Mouse (Mus musculus) MEL (cell line): Measurements from ENCODE around the gene Gng12. TPM values are rescaled to one million over a fixed set of nuclear protein-coding genes. Genes with fewer than 3 reads are reported as not detected.
A peak's percentile ranks its signal among the peaks of the same experiment; 100 is the strongest.

ENCODE experiments used
- DNase-seq: peaks from one replicate; pipeline ENCODE4 v3.0.0; 2011; ENCODE audit warnings: low read depth, low spot score
- H3K27ac ChIP-seq: 2 replicates; pipeline ENCODE4 v1.5.1; 2012; ENCODE audit warnings: low read depth, mild to moderate bottlenecking, control low read depth, low read length, moderate library complexity; ENCODE audit not compliant: control insufficient read depth
- H3K27me3 ChIP-seq, 2 experiments: fragments of 150-350 bp in 1 of 2; sonication (generic) in 1 of 2; 2 replicates each; pipeline ENCODE4 v1.6.1; 2012; ENCODE audit warnings: low read length in 2 of 2, mild to moderate bottlenecking in 2 of 2, improper control_type of control experiment in 1 of 2, moderate library complexity in 1 of 2; ENCODE audit not compliant: insufficient read depth in 2 of 2, control insufficient read depth in 1 of 2
- H3K36me3 ChIP-seq, 2 experiments: 2 replicates each; pipeline ENCODE4 v1.6.1; 2012 to 2014; ENCODE audit warnings: low read length in 2 of 2, improper control_type of control experiment in 1 of 2, inconsistent platforms in 1 of 2, mild to moderate bottlenecking in 1 of 2; ENCODE audit not compliant: insufficient read depth in 2 of 2, control insufficient read depth in 1 of 2
- H3K4me1 ChIP-seq, 2 experiments: fragments of 150-350 bp in 1 of 2; sonication (generic) in 1 of 2; 2 replicates each; pipeline ENCODE4 v1.6.1; 2012; ENCODE audit warnings: low read length in 2 of 2, improper control_type of control experiment in 1 of 2, mild to moderate bottlenecking in 1 of 2; ENCODE audit not compliant: insufficient read depth in 2 of 2, control insufficient read depth in 1 of 2
- H3K4me3 ChIP-seq, 2 experiments: fragments of 150-350 bp in 1 of 2; sonication (generic) in 1 of 2; 2 replicates each; pipeline ENCODE4 v1.5.1; 2012; ENCODE audit warnings: low read depth in 2 of 2, low read length in 2 of 2, mild to moderate bottlenecking in 2 of 2, moderate library complexity in 2 of 2, control low read depth in 1 of 2, improper control_type of control experiment in 1 of 2; ENCODE audit not compliant: control insufficient read depth in 1 of 2, insufficient read depth in 1 of 2
- H3K79me2 ChIP-seq: 2 replicates; pipeline ENCODE4 v1.6.1; 2012; ENCODE audit warnings: mild to moderate bottlenecking, low read length, moderate library complexity; ENCODE audit not compliant: control insufficient read depth, poor library complexity, insufficient read depth
- H3K9ac ChIP-seq: 2 replicates; pipeline ENCODE4 v1.6.1; 2012; ENCODE audit warnings: low read depth, mild to moderate bottlenecking, control low read depth, low read length, moderate library complexity; ENCODE audit not compliant: control insufficient read depth, poor library complexity, severe bottlenecking
- H3K9me3 ChIP-seq: fragments of 150-350 bp; sonication (generic); replicated peaks from 2 replicates; pipeline ENCODE4 v1.6.1; 2012; ENCODE audit warnings: mild to moderate bottlenecking, low read length, improper control_type of control experiment, moderate library complexity; ENCODE audit not compliant: insufficient read depth
- BHLHE40 ChIP-seq: IDR thresholded peaks from 2 replicates; pipeline ENCODE4 v1.6.1; 2012; ENCODE audit warnings: low read depth, mild to moderate bottlenecking, inconsistent platforms, low read length, improper control_type of control experiment, borderline replicate concordance
- E2F4 ChIP-seq: IDR thresholded peaks from 2 replicates; pipeline ENCODE4 v1.6.1; 2011; ENCODE audit warnings: low read depth, low read length, improper control_type of control experiment, borderline replicate concordance
- ETS1 ChIP-seq: IDR thresholded peaks from 2 replicates; pipeline ENCODE4 v1.6.1; 2012; ENCODE audit warnings: low read depth, mild to moderate bottlenecking, inconsistent platforms, low read length, improper control_type of control experiment, moderate library complexity
- JUND ChIP-seq: IDR thresholded peaks from 2 replicates; pipeline ENCODE4 v1.6.1; 2011; ENCODE audit warnings: low read depth, mild to moderate bottlenecking, improper control_type of control experiment, low read length
- KAT2A ChIP-seq: conservative IDR thresholded peaks from 2 replicates; pipeline ENCODE4 v1.6.1; 2012; ENCODE audit warnings: low read depth, low read length, improper control_type of control experiment, inconsistent platforms
- MAFK ChIP-seq: IDR thresholded peaks from 2 replicates; pipeline ENCODE4 v1.6.1; 2011; ENCODE audit warnings: low read depth, mild to moderate bottlenecking, low read length, improper control_type of control experiment, borderline replicate concordance
- MAX ChIP-seq: IDR thresholded peaks from 2 replicates; pipeline ENCODE4 v1.6.1; 2011; ENCODE audit warnings: low read length, improper control_type of control experiment
- MAZ ChIP-seq: IDR thresholded peaks from 2 replicates; pipeline ENCODE4 v1.6.1; 2012; ENCODE audit warnings: low read depth, mild to moderate bottlenecking, inconsistent platforms, low read length, improper control_type of control experiment
- MEF2A ChIP-seq: IDR thresholded peaks from 2 replicates; pipeline ENCODE4 v1.6.1; 2014; ENCODE audit warnings: low read depth, mild to moderate bottlenecking, inconsistent platforms, low read length, improper control_type of control experiment; ENCODE audit not compliant: poor library complexity, insufficient replicate concordance, severe bottlenecking; ENCODE audit errors: extremely low read depth
- MYB ChIP-seq: IDR thresholded peaks from 2 replicates; pipeline ENCODE4 v1.6.1; 2011; ENCODE audit warnings: mild to moderate bottlenecking, low read depth, low read length, improper control_type of control experiment
- MYC ChIP-seq: IDR thresholded peaks from 2 replicates; pipeline ENCODE4 v1.6.1; 2011; ENCODE audit warnings: low read depth, mild to moderate bottlenecking, low read length, improper control_type of control experiment, moderate library complexity
- POLR2AphosphoS5 ChIP-seq: IDR thresholded peaks from 2 replicates; pipeline ENCODE4 v1.6.1; 2012; ENCODE audit warnings: low read depth, borderline replicate concordance, mild to moderate bottlenecking, inconsistent platforms, low read length, moderate library complexity, mixed read lengths
- RCOR1 ChIP-seq: IDR thresholded peaks from 2 replicates; pipeline ENCODE4 v1.6.1; 2012; ENCODE audit warnings: low read depth, mild to moderate bottlenecking, inconsistent platforms, low read length, improper control_type of control experiment
- SMC3 ChIP-seq: IDR thresholded peaks from 2 replicates; pipeline ENCODE4 v1.6.1; 2011; ENCODE audit warnings: low read depth, low read length, improper control_type of control experiment
- TAL1 ChIP-seq: IDR thresholded peaks from 2 replicates; pipeline ENCODE4 v1.6.1; 2012; ENCODE audit warnings: mild to moderate bottlenecking, inconsistent platforms, low read length, moderate library complexity, mixed read lengths
- TCF12 ChIP-seq: IDR thresholded peaks from 2 replicates; pipeline ENCODE4 v1.6.1; 2014; ENCODE audit warnings: low read depth, mild to moderate bottlenecking, inconsistent platforms, low read length, improper control_type of control experiment, moderate library complexity
- USF2 ChIP-seq, 2 experiments: IDR thresholded peaks; 2 replicates each; pipeline ENCODE4 v1.6.1; 2011 to 2012; ENCODE audit warnings: improper control_type of control experiment in 2 of 2, low read length in 2 of 2, borderline replicate concordance in 1 of 2, inconsistent platforms in 1 of 2, low read depth in 1 of 2, mild to moderate bottlenecking in 1 of 2; ENCODE audit not compliant: insufficient read depth in 1 of 2
- ZMIZ1 ChIP-seq: IDR thresholded peaks from 2 replicates; pipeline ENCODE4 v1.6.1; 2012; ENCODE audit warnings: low read depth, mild to moderate bottlenecking, inconsistent platforms, low read length, improper control_type of control experiment, moderate library complexity
- polyA plus RNA-seq, 2 experiments: library from polyadenylated mRNA; stranded (reverse) in 1 of 2; unstranded in 1 of 2; fragments of >175 nt in 1 of 2; fragments of >200 nt in 1 of 2; gene quantifications; 2 replicates each; pipeline versions ENCODE4 v1.2.1 to v1.2.4; 2012; ENCODE audit warnings: low replicate concordance in 2 of 2, low read depth in 1 of 2; ENCODE audit not compliant: insufficient read length in 2 of 2, insufficient read depth in 1 of 2, missing spikeins in 1 of 2
- total RNA-seq: library from RNA; depleted of rRNA; stranded (reverse); fragments of 300-350 nt; gene quantifications from 2 replicates; pipeline ENCODE4 v1.2.3, GENCODE M21; 2012

Gng12 gene
- total and polyA plus RNA-seq, 3 experiments = 16.8 to 44.0 TPM; not detected in 1

DNA sequence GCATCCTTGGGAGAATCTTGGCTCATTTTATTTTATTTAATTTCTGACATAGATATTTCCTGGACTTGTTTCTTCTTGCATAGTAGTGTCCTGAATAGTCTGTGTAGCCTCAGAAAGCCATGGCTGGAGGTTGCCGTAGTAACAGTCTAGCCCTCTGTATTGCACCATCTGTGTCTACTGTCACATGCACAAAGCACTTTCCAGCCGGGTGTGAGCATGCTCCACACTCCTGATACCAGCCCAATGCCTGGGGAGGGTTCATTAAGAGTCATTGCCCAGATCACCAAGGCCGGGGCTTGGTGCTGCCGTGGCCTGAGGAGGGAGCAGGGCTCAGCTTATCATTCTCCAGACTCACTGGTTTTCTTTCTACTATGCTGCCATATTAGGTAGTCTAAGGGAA, 68.0 kb downstream of the Gng12 start:
- peaks cover 3 to 13% of the 10 kb centered on the region in 2 experiments; a peak in 3 of 4 replicates for H3K4me1 ChIP-seq
- H3K9me3 ChIP-seq = no peaks in the 10 kb centered on the region
- no peaks in the 10 kb centered on the region for H3K27me3 ChIP-seq
- TF ChIP-seq SMC3 (0 out of 2 replicates have a peak, but pooled peaks have one; percentile 6), E2F4 (no peak)
- H3K79me2 ChIP-seq = no peaks in the 10 kb centered on the region
- H3K4me3 ChIP-seq = no peak overlapping the region
- no peak overlapping the region for H3K9ac ChIP-seq
- DNase-seq = no peak
- peaks cover 0 to 6% of the 10 kb centered on the region in 2 experiments; a peak in 3 of 4 replicates for H3K36me3 ChIP-seq
- no peak overlapping the region for H3K27ac ChIP-seq

DNA sequence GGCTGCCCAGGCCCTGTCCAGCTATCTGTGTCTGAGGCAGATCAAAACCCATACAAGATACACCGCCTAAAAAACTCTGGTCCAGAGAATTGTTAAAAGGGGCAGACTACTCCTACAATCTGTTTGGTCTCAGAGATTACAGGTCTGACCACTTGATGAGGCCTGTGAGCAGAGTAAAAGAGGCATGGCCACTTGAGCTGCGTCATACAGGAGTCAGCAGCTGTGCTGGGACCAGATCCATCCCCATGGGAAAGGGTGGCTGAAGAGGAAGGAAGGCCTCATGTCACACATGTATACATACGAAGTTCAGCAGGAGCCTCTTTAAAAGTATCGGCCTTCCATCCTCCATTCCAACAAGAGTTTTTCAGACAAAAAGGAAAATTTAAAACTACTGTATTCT, 69.0 kb downstream of the Gng12 start:
- H3K36me3 ChIP-seq = peaks cover 0 to 6% of the 10 kb centered on the region in 2 experiments; a peak in 3 of 4 replicates
- H3K9me3 ChIP-seq = no peaks in the 10 kb centered on the region
- no peak overlapping the region for H3K9ac ChIP-seq
- H3K79me2 ChIP-seq = no peaks in the 10 kb centered on the region
- no peaks in the 10 kb centered on the region for H3K27me3 ChIP-seq
- no peak overlapping the region for H3K4me3 ChIP-seq
- H3K27ac ChIP-seq = no peak overlapping the region
- TF ChIP-seq BHLHE40 (no peak), MYC (no peak), E2F4 (no peak), ZMIZ1 (no peak), USF2 (IDR thresholded peaks at IDR 0.05; ENCODE audit: borderline replicate concordance in 1 of 2, insufficient read depth in 1 of 2, low read depth in 1 of 2, low read length in 2 of 2) (no peak), MAZ (no peak), MAFK (no peak)
- TF ChIP-seq, all 39 proteins: peak for 0
- H3K4me1 ChIP-seq = peaks cover 3 to 11% of the 10 kb centered on the region in 2 experiments; a peak in 3 of 4 replicates
- no peak for DNase-seq

DNA sequence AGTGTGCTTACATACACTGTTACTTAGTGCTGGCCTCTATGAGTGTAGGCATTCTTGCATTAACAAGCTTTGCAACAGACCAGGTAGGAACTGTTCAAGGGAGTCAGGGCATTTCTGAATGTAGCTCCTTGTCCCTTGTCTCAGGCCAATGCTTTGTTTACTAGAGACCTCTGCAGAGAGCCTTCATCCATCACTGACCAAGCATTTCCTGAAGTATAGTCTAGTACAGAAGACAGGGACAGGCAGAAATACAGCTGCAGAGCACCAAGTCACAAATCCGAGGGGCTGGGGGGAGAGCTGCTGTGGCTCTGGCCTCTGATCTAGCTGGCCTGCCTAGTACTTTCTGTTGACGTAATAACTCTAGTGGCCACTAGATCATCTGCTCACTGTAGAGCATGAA, 71.6 kb downstream of the Gng12 start:
- H3K79me2 ChIP-seq = no peaks in the 10 kb centered on the region
- DNase-seq = no peak
- H3K9ac ChIP-seq = no peak overlapping the region
- H3K36me3 ChIP-seq = peaks cover 0 to 5% of the 10 kb centered on the region in 2 experiments; a peak in 2 of 4 replicates
- H3K27ac ChIP-seq = no peak overlapping the region
- no peak for TF ChIP-seq RCOR1
- no peak for TF ChIP-seq MAZ
- TF ChIP-seq JUND = no peak
- no peak for TF ChIP-seq ETS1
- TF ChIP-seq MEF2A = no peak
- no peak for TF ChIP-seq POLR2AphosphoS5
- no peak for TF ChIP-seq MYC
- TF ChIP-seq TCF12 = no peak
- TF ChIP-seq MYB = no peak
- TF ChIP-seq MAX = no peak
- TF ChIP-seq KAT2A = no peak
- TF ChIP-seq TAL1 = no peak
- no peak for TF ChIP-seq ZMIZ1
- H3K4me3 ChIP-seq = no peak overlapping the region
- peaks cover 3 to 7% of the 10 kb centered on the region in 2 experiments; a peak in 3 of 4 replicates for H3K4me1 ChIP-seq
- H3K9me3 ChIP-seq = no peaks in the 10 kb centered on the region
- no peaks in the 10 kb centered on the region for H3K27me3 ChIP-seq
